Mouse (Mus musculus) heart, postnatal 4 days (tissue): ENCODE measurements around the gene Kcnc1. TPM values are rescaled to one million over a fixed set of nuclear protein-coding genes. Genes with fewer than 3 reads are reported as not detected.

ENCODE experiments used
- DNase-seq: peaks from one replicate; pipeline ENCODE4 v3.0.0; 2021
- total RNA-seq, 2 experiments: library from RNA; stranded (reverse); gene quantifications; 2 replicates each; pipeline ENCODE4 v1.2.3; 2021

The Kcnc1 gene
- total RNA-seq, 2 experiments from 2014 or later = 0.02 to 0.05 TPM

DNA sequence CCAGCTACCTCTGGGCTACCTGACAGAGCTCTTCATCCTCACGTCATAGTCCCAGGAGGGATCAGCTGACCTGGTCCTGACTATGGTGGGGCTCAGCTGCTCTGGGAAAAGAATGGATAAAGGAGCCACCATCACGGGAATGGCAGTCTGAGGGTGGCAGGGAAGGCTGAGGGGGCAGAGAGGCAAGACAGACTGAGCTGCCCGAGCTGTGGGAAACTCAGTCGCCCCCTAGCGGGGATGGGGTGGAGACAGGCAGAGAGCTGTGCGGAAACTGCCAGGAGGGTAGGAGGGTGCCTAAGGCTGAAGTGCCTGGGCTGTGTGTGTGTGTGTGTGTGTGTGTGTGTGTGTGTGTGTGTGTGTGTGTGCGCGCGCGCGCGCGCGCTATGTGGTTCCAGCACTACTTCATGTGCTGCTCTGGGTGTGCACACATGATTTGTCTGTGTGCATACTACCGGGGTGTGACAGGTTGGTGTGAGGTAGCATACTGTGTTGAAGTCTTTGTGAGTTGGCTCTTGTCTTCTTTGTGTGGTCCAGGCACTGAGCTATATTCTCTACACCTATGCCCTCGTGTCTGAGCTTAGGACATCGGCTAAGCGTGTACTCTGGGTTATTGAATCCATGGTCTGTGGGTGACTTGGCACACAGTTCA is 26.6 kb downstream of the Kcnc1 start:
- peak; percentile 56 for DNase-seq

DNA sequence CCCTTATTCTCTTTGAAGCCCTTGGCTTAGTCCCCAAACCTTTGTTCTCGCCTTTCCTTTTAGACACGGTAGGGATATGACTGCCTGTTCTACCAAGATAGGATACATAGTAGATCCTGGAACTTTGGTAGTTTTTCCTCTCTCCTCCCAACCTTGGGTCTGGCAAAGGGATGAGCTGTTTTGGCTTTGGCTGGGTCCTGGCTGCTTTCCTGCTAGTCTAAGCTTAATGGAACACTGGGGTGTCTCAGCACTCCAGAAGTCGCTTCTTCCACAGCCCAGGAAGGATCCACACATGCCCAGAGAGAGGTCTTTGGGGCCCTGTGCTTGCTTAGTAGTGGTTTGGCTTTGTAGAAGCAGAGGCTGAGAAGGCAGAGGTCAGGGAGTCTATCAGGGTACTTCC is 27.7 kb downstream of the Kcnc1 start:
- no peak for DNase-seq

DNA sequence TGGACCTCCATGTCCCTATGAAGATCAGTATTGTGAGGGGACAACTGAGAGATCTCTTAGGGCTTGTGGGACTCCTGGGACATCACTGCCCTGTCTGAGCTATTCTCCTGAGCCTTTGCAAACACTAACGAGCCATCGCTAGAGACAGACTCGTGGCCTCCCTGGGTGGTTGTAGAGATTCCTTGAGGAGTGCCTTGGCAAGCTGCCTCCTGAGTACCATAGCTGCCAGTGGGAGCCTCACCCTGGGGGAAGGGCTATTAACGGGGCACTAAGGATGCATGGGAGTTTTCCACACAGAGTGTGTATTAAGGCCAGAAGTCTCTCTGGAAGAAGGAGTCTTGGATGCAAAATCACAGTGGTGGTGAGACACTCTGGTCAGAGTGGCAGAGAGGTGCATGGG is 28.7 kb downstream of the Kcnc1 start:
- DNase-seq = no peak

DNA sequence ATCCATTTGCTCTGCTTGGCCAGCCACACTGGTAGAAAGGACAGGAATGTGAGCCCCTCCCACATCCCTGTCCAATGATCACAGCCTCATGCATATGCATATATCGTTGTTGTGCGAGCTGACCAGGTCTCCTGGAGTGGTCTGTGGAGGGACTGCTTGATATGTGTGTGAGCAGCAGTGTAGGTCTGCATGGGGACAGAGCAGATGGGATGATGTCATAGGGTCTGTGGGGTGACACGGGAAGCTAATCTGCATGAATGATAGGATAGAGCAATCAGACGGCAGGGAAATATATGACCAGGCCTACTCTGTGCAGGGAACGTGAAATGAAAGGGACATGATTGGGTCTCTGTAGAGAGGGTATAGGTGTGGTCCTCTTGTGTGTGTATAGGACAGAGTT is 37.6 kb downstream of the Kcnc1 start:
- DNase-seq = no peak

DNA sequence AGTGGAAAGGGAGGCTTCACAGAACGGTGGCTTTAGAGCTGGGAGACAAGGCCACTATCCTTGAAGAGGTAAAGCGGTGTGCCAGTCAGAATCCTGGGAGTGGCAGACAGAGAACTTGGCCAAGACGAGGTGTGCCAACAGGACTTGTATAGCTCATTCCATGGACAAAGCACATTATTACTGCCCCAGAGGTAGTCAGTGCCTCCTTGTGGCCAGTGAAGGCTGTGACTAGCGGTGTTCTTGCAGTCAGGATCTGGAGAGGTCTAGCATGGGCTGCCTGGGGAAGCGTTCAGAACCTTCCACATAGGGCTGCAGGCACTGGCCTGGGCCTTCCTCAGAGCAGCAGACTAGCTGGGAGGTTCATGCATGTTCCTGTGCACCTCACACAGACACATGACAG is 39.5 kb downstream of the Kcnc1 start:
- no peak for DNase-seq

DNA sequence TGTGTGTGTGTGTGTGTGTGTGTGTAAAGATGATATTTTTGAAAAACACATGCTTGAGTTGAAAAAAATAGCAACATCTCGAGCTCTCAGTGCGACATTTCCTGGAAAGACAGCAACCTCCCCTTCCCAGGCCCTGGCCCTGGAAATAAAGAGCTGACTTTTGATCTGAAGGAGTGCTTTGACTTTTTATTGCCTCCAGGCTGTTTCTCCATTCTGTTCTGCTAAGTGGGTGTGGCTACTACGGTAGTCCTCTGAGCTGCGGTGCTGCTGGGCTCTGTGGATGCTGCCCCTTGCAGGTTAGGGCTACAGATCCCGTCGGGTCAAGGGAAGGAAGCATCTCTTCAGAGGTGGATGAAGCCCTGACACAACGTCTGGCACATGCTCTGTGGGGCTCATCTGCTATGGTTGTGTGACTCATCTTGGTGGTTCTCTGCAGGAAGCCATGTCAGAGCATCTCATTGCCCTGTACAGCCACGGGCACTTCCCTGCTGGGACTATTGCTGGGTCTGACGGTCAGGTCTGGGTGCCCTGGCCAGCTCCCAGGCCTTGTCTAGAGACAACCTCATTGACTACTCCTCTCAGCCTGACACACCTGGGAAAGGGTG is 42.3 kb downstream of the Kcnc1 start:
- DNase-seq = no peak

DNA sequence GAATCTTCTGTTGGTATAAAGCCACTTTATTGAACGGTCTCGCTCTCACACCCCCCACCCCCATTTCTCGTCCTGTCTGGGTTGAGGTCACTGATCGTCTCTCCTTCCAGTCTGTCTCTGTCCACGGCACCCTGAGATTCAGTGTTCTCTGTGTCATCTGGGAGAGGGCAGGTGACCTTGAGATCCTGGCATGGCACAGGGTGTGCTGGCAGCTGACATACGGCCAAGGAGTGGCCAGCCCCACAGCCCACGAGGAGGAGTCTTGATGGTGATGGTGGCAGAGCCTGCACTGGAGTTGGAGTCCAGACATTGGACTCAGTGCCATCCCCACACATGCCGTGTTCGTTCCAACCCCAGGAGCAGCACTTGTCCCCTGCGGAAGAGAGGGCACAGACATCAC is 46.9 kb downstream of the Kcnc1 start:
- no peak for DNase-seq

DNA sequence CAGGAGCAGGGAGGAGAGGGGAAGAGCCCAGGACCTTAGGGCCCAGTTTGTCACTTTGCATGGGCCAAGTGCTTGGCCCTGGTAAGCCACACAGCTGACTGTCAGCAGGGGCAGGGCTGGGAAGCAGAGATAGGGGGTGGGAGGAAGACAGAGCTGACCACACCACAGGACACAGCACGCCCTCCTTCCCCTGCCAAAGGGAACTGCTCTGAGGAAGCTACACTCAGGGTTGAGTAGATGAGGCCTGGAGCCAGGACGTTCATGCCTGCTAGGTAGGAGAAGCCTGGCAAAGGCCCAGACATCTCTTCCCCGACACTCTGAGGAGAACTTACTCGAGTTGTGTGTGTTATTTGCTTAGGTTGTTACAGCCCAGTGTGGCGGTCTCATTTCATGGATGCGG is 49.6 kb downstream of the Kcnc1 start:
- no peak for DNase-seq

DNA sequence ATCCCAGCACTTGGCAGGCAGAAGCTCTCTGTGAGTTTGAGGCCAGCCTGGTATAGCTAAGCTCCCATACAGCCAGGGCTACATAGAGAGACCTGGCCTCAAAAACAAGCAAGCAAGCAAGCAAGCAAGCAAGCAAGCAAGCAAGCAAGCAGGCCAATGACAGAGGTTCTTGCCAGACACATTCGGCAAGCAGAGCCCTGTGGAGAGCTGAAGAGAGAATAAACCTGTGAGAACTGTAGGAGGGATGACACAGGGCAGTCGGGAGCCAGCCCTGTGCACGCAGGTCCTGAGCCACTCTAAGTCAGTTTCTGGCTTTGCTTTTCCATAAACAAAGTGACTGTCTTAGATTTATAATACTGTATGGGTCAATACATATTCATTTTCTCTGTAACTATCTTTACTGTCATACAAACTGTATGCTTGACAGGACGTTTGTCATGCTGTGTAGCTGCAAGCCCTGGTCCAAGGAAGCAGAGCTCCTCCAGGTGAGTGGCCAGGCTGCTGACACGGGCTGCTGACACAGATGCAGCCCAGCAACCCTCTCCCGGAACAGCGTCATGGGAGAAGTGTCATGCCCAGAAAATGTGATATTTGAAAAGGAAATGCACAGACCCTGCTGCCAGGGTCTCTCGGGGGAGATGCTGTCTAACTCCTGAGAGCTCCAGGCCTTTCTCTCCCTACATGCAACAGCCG is 51.3 kb downstream of the Kcnc1 start:
- DNase-seq = no peak

DNA sequence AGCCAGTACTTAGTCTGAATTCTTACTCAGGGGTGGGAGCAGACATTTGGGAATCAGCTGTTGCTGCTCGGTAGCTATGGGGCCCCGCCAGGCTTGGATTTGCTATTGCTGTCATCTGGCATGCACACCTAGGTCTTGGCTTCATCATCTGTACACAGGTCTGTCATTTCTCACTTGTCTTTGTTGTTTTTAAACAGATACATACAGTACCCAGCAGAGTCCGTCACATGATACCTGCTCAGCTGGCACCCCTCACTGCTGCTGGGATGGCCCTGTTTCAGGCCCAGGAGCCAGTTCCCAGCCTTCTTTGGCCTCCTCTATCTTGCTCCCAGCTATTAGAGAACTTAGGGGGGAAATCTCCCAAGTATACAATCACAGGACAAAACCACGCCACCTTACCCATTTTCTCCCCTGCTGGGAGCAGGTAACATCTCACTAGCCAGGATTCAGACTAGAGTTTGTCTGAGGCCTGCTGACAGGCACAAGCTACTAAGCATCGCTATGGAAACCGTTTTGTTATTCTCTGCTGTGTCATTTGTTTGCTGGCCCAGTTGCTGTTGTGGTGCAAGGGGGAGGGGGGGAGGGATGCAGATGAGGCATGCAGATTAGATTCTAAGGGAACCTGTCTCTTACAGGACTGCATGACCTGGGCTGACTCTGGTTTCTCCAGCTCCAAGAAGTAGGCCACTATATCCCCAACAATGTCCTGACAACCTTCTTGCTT is 52.8 kb downstream of the Kcnc1 start:
- DNase-seq = no peak

DNA sequence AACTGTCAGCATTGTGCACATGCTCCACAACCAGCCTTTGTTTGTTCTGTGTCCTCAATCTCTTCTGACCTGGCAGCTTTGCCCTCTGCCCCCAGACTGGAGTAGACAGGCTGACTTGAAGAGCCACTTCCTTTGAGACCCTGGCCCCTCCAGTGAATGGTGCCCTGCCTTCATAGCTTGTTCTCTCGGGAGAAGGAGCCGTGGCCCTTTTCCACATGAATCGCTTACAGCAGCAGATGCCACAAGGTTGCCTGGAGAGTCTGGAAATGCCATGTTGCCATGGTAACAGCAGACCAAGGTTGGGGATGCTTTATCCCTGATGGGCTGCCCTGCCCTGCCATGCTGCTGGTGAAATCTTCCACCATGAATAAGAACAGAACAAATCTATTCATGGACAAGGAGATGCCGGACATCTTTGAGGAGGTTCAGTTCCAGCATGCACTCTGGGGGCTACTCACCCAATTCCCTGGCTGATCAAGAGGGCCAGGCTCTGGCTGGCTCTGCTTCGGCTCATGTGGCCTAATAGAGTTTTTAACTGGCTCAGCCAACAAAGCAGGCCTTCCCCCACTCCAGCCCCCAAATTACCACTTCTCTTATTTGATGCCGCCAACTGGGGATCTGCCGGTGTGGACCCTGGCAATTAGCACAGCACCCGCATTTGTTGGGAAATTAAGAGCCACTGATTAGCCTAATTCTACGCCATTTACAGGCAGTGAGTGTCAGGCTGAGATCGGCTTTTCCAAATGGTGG is 57.8 kb downstream of the Kcnc1 start:
- DNase-seq = no peak

DNA sequence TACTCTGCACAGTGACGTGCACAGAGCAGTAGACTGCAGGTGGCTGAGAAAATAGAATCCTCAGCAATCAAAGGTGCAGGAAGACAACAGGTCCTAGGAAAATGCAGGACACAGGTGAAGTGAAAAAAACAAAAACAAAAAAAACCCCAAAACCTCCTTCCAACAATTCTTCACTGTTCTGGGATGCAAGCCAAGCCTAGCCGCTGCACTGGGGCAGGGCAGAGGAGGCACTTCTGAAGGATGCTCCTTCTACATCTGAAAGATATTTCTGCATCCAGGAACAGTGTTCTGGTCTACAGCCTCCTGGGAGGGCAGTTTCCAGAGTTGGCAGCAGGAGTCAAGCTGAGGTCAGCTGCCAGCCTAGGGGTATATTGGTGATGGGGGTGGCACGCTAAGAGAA is 61.6 kb downstream of the Kcnc1 start:
- DNase-seq = no peak

DNA sequence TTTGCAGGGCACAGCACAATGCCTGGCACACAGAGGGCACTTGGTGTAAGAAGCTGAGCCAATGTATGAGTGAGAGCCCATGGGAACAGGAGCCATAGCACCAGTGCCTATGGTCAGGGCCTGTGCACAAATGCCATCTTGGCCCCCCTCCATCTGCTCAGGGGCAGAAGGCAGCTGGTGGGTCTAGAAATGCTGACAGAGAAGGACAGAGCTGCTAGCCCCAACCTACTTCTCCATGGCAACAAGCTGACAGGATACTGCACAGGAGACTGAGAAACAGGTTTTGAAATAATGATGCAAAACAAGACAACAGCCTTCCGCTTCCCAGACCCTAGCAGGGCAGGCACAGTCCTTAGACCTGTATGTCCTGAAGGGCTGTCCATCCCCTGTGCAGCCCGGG is 62.9 kb downstream of the Kcnc1 start:
- no peak for DNase-seq

DNA sequence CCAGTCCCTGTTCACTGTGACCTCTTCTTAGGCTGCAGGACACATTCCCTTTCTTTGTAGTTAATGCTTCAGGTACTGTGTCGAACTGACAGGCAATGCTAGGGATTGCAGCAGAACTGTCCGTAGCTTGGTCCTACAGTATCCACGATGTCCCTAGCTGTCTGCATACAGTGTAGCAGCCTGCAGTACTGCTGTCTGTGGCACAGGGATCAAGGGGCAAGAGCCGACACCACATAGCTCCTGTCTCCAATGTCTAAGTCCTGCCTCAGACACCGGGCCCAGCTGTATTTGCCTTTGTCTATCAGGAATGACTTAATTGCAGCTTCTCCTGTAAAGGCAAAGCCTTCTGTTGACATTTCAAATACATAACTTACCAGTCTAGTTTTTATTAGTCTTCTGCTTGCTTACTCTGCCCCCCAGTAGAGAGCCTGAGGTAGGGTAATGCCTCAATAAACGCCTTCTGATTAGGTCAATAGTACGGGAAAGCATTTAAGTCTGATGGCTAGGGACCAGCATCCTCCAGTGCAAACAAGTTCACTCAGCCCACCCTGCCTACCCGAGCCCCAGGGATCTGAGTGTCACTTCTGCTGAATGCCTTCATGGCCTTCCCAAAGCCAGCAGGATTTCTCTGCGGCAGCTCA is 63.4 kb downstream of the Kcnc1 start:
- DNase-seq = no peak

DNA sequence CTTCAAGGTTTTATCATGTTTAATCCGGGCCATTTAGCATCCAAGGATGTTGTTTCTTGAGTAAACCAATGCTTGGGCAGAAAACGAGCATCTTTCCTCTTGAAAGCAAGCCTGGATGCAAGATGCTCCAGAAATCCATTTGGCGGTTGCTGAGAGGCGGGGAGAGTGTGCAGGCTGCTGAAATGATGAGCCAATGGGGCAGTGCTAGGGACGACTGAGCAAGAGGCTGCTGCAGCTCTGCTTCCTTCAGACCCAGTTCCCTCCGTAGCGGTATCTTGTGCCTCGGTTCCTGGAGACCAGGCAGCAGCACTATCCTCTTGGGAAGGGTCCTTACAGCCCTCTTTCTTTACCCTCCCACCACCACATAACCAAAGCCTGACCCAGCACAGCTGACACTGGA is 66.0 kb downstream of the Kcnc1 start:
- DNase-seq = no peak

DNA sequence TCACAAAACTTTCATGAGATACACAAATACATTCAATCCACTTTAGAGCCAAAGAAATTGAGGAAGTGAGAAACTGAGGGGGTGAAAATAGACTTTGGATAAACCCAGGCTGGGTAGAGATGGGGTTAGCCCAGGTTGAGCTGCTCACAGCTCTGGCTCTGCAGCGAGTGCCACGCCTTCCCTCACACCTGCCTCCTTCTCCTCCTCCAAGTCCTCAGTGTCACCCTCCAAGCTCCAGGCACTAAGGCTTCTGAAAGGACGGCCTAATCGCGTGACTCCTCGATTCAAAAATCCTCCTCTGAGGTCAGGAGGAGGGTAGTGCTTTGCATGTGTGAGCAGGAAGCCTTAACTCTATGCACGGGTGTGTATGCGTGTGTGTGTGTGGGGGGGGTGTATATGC is 66.8 kb downstream of the Kcnc1 start:
- no peak for DNase-seq

DNA sequence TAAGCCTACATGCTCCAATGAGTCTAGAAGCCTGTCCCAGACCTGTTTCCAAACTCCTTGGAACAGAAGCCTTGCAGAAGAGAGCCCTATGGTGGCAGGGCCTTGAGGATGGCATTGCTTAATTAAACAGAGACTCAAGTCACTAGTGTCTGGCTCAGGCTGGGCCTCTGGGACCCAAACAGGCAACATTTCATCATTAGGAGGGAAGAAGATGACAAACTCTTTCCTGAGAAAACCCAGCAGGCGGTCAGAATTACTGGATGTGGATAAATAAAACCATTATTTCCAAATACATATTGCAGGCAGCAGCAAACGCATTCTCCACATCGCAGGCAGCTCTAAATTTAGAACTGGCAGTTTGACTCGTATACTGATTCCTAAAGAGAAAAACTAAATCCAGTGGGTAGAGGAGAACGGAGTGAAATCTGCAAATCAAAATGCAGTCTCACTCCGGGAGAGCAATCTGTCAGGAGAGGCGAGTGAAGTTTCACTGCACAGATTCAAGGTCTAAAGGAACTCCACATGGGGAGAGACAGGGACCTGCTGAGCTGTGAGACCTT is 70.2 kb downstream of the Kcnc1 start:
- no peak for DNase-seq

DNA sequence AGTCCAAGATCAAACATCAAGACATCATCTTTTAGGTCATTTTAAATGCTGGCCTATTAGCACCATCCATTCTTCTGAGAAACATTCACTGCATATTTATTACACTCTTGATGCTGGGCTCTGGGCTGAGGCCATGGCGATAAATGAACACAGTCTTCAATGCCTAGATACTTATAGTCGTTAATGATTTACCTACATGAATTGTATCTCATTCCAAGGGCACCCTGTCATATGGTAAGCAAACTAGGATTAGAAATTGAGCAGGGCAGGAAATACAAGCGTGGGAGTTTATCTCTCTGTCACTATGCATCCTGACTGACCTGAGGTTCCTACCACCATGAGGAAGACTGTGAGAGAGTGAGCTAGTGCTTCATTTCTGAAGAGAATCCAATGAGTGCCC is 73.2 kb downstream of the Kcnc1 start:
- no peak for DNase-seq

DNA sequence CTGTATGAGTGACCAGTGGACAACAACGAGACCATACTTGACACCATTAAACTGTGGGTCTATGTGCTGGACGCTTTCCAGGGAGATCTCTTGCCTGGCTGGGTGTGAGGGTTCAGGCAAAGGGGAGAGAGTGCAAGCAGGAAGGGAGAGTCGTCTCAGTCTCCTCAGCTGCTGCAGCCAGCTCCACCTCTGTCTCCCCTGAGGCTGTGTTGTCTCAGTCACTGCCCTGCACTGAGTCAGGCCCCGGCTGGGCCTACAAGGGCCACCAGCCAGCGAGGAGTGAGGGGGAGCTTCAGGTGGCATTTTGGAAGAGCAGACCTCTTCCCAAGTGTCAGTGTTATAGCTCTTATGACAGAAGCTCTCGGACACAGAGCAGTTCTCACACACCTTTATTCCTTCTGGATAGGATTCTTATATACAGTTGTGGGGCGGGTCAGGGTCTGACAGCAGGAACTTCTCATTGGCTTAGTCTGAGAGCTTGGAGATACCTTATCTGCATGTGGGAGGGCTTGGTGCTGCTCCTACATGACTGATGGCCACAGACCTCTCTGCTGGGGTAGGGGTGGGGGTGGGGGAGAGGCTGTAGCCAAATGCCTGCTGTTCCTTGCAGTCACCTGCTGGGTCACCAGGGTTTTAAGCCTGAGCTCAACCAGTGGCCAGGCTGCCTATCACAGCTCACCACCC is 74.9 kb downstream of the Kcnc1 start:
- no peak for DNase-seq

DNA sequence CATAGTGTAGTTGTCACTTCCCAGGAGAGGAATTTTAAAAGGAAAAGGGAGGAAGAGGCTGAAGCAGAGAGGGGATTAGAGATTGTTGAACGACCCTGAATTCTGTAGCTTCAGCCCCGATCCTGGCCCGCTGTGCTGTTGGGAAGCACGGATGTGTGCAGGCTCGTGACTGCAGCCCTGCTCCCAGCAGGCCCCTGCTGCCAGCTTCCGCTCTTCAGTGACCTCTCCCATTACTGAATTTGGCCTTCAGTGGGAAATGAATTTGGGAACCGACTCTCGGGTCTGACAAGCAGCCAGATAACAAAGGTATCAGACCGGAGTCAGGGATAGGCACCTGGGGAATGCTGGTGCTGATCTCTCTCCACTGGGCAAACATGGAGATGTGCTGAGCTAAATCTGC is 76.8 kb downstream of the Kcnc1 start:
- DNase-seq = no peak

DNA sequence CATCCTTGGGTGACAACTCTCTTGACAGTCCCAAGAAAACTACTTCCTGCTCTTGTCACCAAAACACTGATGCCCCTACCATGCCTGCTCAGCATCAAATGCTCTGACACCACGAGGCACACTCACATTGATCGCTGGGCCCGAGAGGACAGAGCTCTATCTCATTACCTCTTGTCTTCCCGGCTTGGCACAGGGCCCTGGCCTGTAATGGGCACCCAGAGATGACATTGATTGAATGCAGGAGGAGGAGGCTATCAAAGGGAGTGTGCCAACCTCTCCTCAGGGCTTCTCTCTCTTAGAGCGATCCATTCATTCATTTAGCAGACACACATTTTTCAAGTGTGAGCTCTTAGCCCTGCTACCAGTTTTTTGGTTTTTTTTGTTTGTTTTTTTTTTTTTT is 79.2 kb downstream of the Kcnc1 start:
- DNase-seq = peak; percentile 14
